Comparison of ENCODE assay signal across 18 mouse cellular contexts in the genomic region with DNA sequence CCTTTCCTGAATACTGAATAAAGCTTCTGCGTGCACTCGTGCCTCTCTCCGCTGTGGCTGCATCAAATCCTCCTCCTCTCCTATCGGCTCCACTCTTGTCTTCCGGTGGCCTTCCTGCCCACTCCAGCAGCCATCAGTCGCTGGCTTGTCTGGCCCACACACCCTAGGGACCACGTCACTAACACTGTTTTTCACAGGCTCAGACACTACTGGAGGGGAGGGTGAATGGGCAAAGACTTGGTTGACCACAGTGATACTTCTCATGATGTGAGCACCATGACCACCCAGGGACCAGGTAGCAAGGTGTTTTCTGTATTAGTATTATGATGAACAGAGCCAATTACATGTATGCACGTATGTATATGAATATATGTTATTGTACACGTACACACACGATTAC. TPM values are rescaled to one million over a fixed set of nuclear protein-coding genes. Genes with fewer than 3 reads are reported as not detected.
DNase-seq lines count a peak whose midpoint lies in the region; ATAC-seq and TF ChIP-seq lines count a peak whose summit lies in the region.
"Had no signal": no experiment of that assay in that cellular context is flagged by ENCODE, and none has a peak within 500 bp of the region (broad histone marks: within the 10 kb centered on the region; RNA-seq: fewer than 3 reads in every experiment).

No protein-coding gene starts in this region.

- TF ChIP-seq CTCF in layer of hippocampus, adult 2 months (conservative IDR thresholded peaks at IDR 0.05) = no peak

- no peak overlapping the region for H3K4me3 ChIP-seq in layer of hippocampus, adult 2 months
- no peak overlapping the region for H3K4me3 ChIP-seq in forebrain, embryonic 16.5 days (replicated peaks; ENCODE audit: low read length)
- no peak overlapping the region for H3K4me3 ChIP-seq in midbrain, embryonic 10.5 days
- H3K4me3 ChIP-seq in neural tube, embryonic 14.5 days (ENCODE audit: low read depth, low read length) = no peak overlapping the region
- H3K4me3 ChIP-seq: embryonic facial prominence, embryonic 13.5 days; heart, embryonic 13.5 days; kidney, embryonic 15.5 days; lung, embryonic 15.5 days had no signal

- ATAC-seq in forebrain, embryonic 16.5 days = peak; percentile 31
- ATAC-seq in neural tube, embryonic 14.5 days (ENCODE audit: low read depth) = peak; percentile 29; the same call in 1 of the 2 replicates
- ATAC-seq: Patski had no signal

- no peaks in the 10 kb centered on the region for H3K27me3 ChIP-seq in forebrain, embryonic 16.5 days (replicated peaks; ENCODE audit: control insufficient read depth, insufficient read depth, low read length)
- H3K27me3 ChIP-seq in midbrain, embryonic 10.5 days (ENCODE audit: low read depth, poor library complexity, severe bottlenecking) = no peaks in the 10 kb centered on the region
- no peaks in the 10 kb centered on the region for H3K27me3 ChIP-seq in neural tube, embryonic 14.5 days (ENCODE audit: control insufficient read depth, insufficient read depth, low read length)
- H3K27me3 ChIP-seq: kidney, embryonic 15.5 days; lung, embryonic 15.5 days; Patski had no signal

- WGBS in forebrain, embryonic 16.5 days = 45% methylated on average over 10 of the region's 10 CpGs
- 86% methylated on average over 10 of the region's 10 CpGs for WGBS in midbrain, embryonic 10.5 days
- WGBS in neural tube, embryonic 14.5 days = 48% methylated on average over 10 of the region's 10 CpGs

- peaks cover 37% of the 10 kb centered on the region for H3K4me1 ChIP-seq in forebrain, embryonic 16.5 days (replicated peaks; ENCODE audit: control insufficient read depth, insufficient read depth, low read length)
- peaks cover 39% of the 10 kb centered on the region for H3K4me1 ChIP-seq in midbrain, embryonic 10.5 days
- peaks cover 28% of the 10 kb centered on the region for H3K4me1 ChIP-seq in neural tube, embryonic 14.5 days (ENCODE audit: control insufficient read depth, insufficient read depth, low read length)
- H3K4me1 ChIP-seq: lung, embryonic 15.5 days had no signal

- H3K4me2 ChIP-seq in forebrain, embryonic 16.5 days (ENCODE audit: low read length) = no peak overlapping the region; the same call in 1 of the 2 replicates
- H3K4me2 ChIP-seq in neural tube, embryonic 14.5 days (ENCODE audit: low read depth, low read length) = no peak overlapping the region
- H3K4me2 ChIP-seq: heart, embryonic 13.5 days; kidney, embryonic 15.5 days; liver, embryonic 11.5 days; lung, embryonic 15.5 days had no signal

- no peak for DNase-seq in layer of hippocampus, adult 2 months (ENCODE audit: low spot score in 2 of 2)
- no peak for DNase-seq in layer of hippocampus, postnatal 10 days (ENCODE audit: low spot score in 2 of 2)
- no peak for DNase-seq in midbrain, embryonic 10.5 days (ENCODE audit: low spot score)
- no peak for DNase-seq in urinary bladder, postnatal 4 days (ENCODE audit: low spot score in 2 of 2)
- DNase-seq in retina, embryonic 14.5 days (ENCODE audit: low spot score) = no peak
- no peak for DNase-seq in kidney, postnatal 10 days
- DNase-seq: adrenal gland, adult 8-10 months; cerebellum, adult 9-11 months; gastrocnemius, postnatal 25 days; thymus, postnatal 36 days had no signal

- H3K9me3 ChIP-seq in forebrain, embryonic 16.5 days (ENCODE audit: control insufficient read depth, low read length) = no peaks in the 10 kb centered on the region
- no peaks in the 10 kb centered on the region for H3K9me3 ChIP-seq in midbrain, embryonic 10.5 days (replicated peaks)
- no peaks in the 10 kb centered on the region for H3K9me3 ChIP-seq in neural tube, embryonic 14.5 days (ENCODE audit: control insufficient read depth, low read length)
- H3K9me3 ChIP-seq: embryonic facial prominence, embryonic 13.5 days; heart, embryonic 13.5 days; kidney, embryonic 15.5 days; lung, embryonic 15.5 days had no signal

- peaks cover 3% of the 10 kb centered on the region; the same call in 1 of the 2 replicates for H3K36me3 ChIP-seq in forebrain, embryonic 16.5 days (ENCODE audit: control insufficient read depth, insufficient read depth)
- H3K36me3 ChIP-seq in midbrain, embryonic 10.5 days = peaks cover 17% of the 10 kb centered on the region
- H3K36me3 ChIP-seq in neural tube, embryonic 14.5 days (ENCODE audit: control insufficient read depth, insufficient read depth, low read length) = 0 out of 2 replicates have a peak, but pooled peaks cover 6% of the 10 kb centered on the region
- H3K36me3 ChIP-seq: embryonic facial prominence, embryonic 13.5 days; kidney, embryonic 15.5 days; lung, embryonic 15.5 days had no signal

- peak overlapping the region; percentile 59 for H3K27ac ChIP-seq in layer of hippocampus, adult 2 months
- peak overlapping the region; percentile 53 for H3K27ac ChIP-seq in forebrain, embryonic 16.5 days (ENCODE audit: low read length)
- peak overlapping the region; percentile 72; the same call in 1 of the 2 replicates for H3K27ac ChIP-seq in midbrain, embryonic 10.5 days (replicated peaks)
- peak overlapping the region; percentile 76 for H3K27ac ChIP-seq in neural tube, embryonic 14.5 days (ENCODE audit: low read depth, low read length)
- H3K27ac ChIP-seq: embryonic facial prominence, embryonic 13.5 days; heart, embryonic 13.5 days; kidney, embryonic 15.5 days; lung, embryonic 15.5 days had no signal

- no peak overlapping the region for H3K9ac ChIP-seq in forebrain, embryonic 16.5 days (replicated peaks; ENCODE audit: low read depth, low read length)
- H3K9ac ChIP-seq in neural tube, embryonic 14.5 days (replicated peaks; ENCODE audit: low read depth, low read length) = no peak overlapping the region
- H3K9ac ChIP-seq: heart, embryonic 13.5 days; kidney, embryonic 15.5 days; lung, embryonic 15.5 days had no signal

RNA-seq across cellular contexts. Expression of a gene that starts 34.7 kb away (rescaled TPM):
- 100 to 1,000 TPM; 429 to 449 TPM for total RNA-seq in layer of hippocampus, adult 2 months (2021)
- 100 to 1,000 TPM; 536 to 566 TPM for total RNA-seq in layer of hippocampus, postnatal 10 days (2021)
- polyA plus RNA-seq in forebrain, embryonic 16.5 days (2015; fragmentation: Nextera tagmentation; extraction: Ambion mirVana) = 63.6 and 77.9 TPM in 2 replicates
- 12.3 and 19.9 TPM in 2 replicates for polyA plus RNA-seq in midbrain, embryonic 10.5 days (2016; fragmentation: Nextera tagmentation; extraction: Ambion mirVana)
- polyA plus RNA-seq in neural tube, embryonic 14.5 days (2014; fragmentation: Nextera tagmentation; extraction: Ambion mirVana) = 92.1 and 95.2 TPM in 2 replicates

RNA-seq across cellular contexts. Expression of a gene that starts 55.7 kb away (rescaled TPM):
- 10 to 100 TPM; 18.5 to 21.0 TPM for total RNA-seq in layer of hippocampus, adult 2 months (2021)
- total RNA-seq in layer of hippocampus, postnatal 10 days (2021) = 10 to 100 TPM; 21.5 to 23.7 TPM
- 52.5 and 55.9 TPM in 2 replicates for polyA plus RNA-seq in forebrain, embryonic 16.5 days (2015; fragmentation: Nextera tagmentation; extraction: Ambion mirVana)
- 68.2 and 68.4 TPM in 2 replicates for polyA plus RNA-seq in midbrain, embryonic 10.5 days (2016; fragmentation: Nextera tagmentation; extraction: Ambion mirVana)
- 57.3 and 60.6 TPM in 2 replicates for polyA plus RNA-seq in neural tube, embryonic 14.5 days (2014; fragmentation: Nextera tagmentation; extraction: Ambion mirVana)
